Comparison of ENCODE assay signal across 16 mouse cellular contexts in genomic region chr9:60182371-60182770, GRCm38 (mm10).
DNase-seq lines count a peak whose midpoint lies in the region.
"Had no signal": no experiment of that assay in that cellular context is flagged by ENCODE, and none has a peak within 500 bp of the region (broad histone marks: within the 10 kb centered on the region; RNA-seq: fewer than 3 reads in every experiment).

No protein-coding gene starts in this region.

- DNase-seq in adrenal gland, adult (ENCODE audit: inconsistent age in 2 of 2, low spot score in 1 of 2) = peak; percentile 45 to 81
- no peak for DNase-seq in adrenal gland, postnatal 4 days (ENCODE audit: low spot score in 2 of 2)
- peak; percentile 13 for DNase-seq in R1 (ENCODE audit: low read depth, low spot score)
- DNase-seq in adrenal gland, adult 8-10 months = peak; percentile 48
- peak; percentile 11 for DNase-seq in adrenal gland, postnatal 25 days
- no peak for DNase-seq in cerebellum, adult 11-12 months
- DNase-seq in kidney, adult 11 months = no peak
- no peak for DNase-seq in lung, postnatal 25 days (ENCODE audit: low spot score)
- DNase-seq: cerebellum, adult 2 months; cerebellum, adult 9-11 months; cerebellum, postnatal 25 days; gastrocnemius, postnatal 10 days; gastrocnemius, postnatal 36 days; heart, adult 2 months; heart, postnatal 14 days; heart, postnatal 4 days had no signal

Comparison
In these comparisons a context has a peak if more than half of its experiments do, and no peak if none do; other contexts are left out.
1. DNase-seq: peak in adrenal gland, adult (2 of 2), R1 (single experiment), adrenal gland, adult 8-10 months (single experiment) and adrenal gland, postnatal 25 days (single experiment); none in adrenal gland, postnatal 4 days (0 of 2), cerebellum, adult 11-12 months (single experiment), kidney, adult 11 months (single experiment) and lung, postnatal 25 days (single experiment).